Mouse (Mus musculus) CH12.LX (cell line): ENCODE results near the gene Mynn. TPM values are rescaled to one million over a fixed set of nuclear protein-coding genes. Genes with fewer than 3 reads are reported as not detected.

Experiments
- polyA plus RNA-seq: library from polyadenylated mRNA; unstranded; fragments of >175 nt; gene quantifications from 2 replicates; pipeline ENCODE4 v1.2.1, GENCODE M21; 2012; ENCODE audit warnings: low read depth; ENCODE audit not compliant: insufficient read length
- total RNA-seq, 2 experiments: library from RNA; depleted of rRNA; stranded (reverse); fragments of 300-350 nt in 1 of 2; fragments of >200 nt in 1 of 2; gene quantifications; 2 replicates each; pipeline ENCODE4 v1.2.3; 2012 to 2014

Gene Mynn
- total and polyA plus RNA-seq, 3 experiments, result 11.9 to 31.1 (median 15.5) TPM

Other genes with a start within 250 kb of the Mynn start
- gene Mecom, start 54.1 kb upstream of the Mynn start, total RNA-seq (2012; rRNA removed), result not detected in 2 replicates
- not detected in 2 replicates for gene Mecom, start 54.1 kb upstream of the Mynn start, total RNA-seq (2014; rRNA removed)
- gene Mecom, start 54.1 kb upstream of the Mynn start, polyA plus RNA-seq, result 0.12 TPM in 1 of 2 replicates, not detected in the other
- 0.13 and 0.17 TPM in 2 replicates for gene Actrt3, start 2.1 kb upstream of the Mynn start, total RNA-seq (2012; rRNA removed)
- not detected in 2 replicates for gene Actrt3, start 2.1 kb upstream of the Mynn start, total RNA-seq (2014; rRNA removed)
- 0.16 TPM in 1 of 2 replicates, not detected in the other for gene Actrt3, start 2.1 kb upstream of the Mynn start, polyA plus RNA-seq
- gene Lrriq4, start 42.4 kb downstream of the Mynn start, total RNA-seq (2012; rRNA removed), result not detected in 2 replicates
- not detected in 2 replicates for gene Lrriq4, start 42.4 kb downstream of the Mynn start, total RNA-seq (2014; rRNA removed)
- not detected in 2 replicates for gene Lrriq4, start 42.4 kb downstream of the Mynn start, polyA plus RNA-seq
- gene Lrrc34, start 45.8 kb downstream of the Mynn start, total RNA-seq (2012; rRNA removed), result not detected in 2 replicates
- gene Lrrc34, start 45.8 kb downstream of the Mynn start, total RNA-seq (2014; rRNA removed), result not detected in 2 replicates
- gene Lrrc34, start 45.8 kb downstream of the Mynn start, polyA plus RNA-seq, result not detected in 2 replicates
- not detected in 2 replicates for gene Lrrc31, start 97.8 kb downstream of the Mynn start, total RNA-seq (2012; rRNA removed)
- not detected in 2 replicates for gene Lrrc31, start 97.8 kb downstream of the Mynn start, total RNA-seq (2014; rRNA removed)
- not detected in 2 replicates for gene Lrrc31, start 97.8 kb downstream of the Mynn start, polyA plus RNA-seq
- not detected in 2 replicates for gene Samd7, start 144.2 kb downstream of the Mynn start, total RNA-seq (2012; rRNA removed)
- gene Samd7, start 144.2 kb downstream of the Mynn start, total RNA-seq (2014; rRNA removed), result not detected in 2 replicates
- gene Samd7, start 144.2 kb downstream of the Mynn start, polyA plus RNA-seq, result not detected in 2 replicates
- gene Sec62, start 190.8 kb downstream of the Mynn start, total RNA-seq (2012; rRNA removed), result 26.2 and 28.5 TPM in 2 replicates
- 56.6 and 65.0 TPM in 2 replicates for gene Sec62, start 190.8 kb downstream of the Mynn start, total RNA-seq (2014; rRNA removed)
- gene Sec62, start 190.8 kb downstream of the Mynn start, polyA plus RNA-seq, result 57.6 and 64.5 TPM in 2 replicates